Mouse (Mus musculus) limb, embryonic 12.5 days (tissue): ENCODE data around the gene B3gnt8. TPM values are rescaled to one million over a fixed set of nuclear protein-coding genes. Genes with fewer than 3 reads are reported as not detected.

Experiments used
- ATAC-seq: fragments of 200-750 bp; cut with Nextera tagmentation; 2 replicates; pipeline ENCODE4 v1.8.0; 2017; ENCODE audit warnings: low read depth, moderate TSS enrichment; ENCODE audit not compliant: insufficient number of reproducible peaks, insufficient read depth, low FRiP score, low TSS enrichment
- H3K27ac ChIP-seq: fragments of 300-500 bp; sonication (generic); 2 replicates; pipeline ENCODE4 v1.5.1; 2016; ENCODE audit warnings: mild to moderate bottlenecking, moderate library complexity
- H3K27me3 ChIP-seq: fragments of 300-500 bp; sonication (generic); 2 replicates; pipeline ENCODE4 v1.6.1; 2016; ENCODE audit warnings: mild to moderate bottlenecking, moderate library complexity
- H3K36me3 ChIP-seq: fragments of 300-500 bp; sonication (generic); 2 replicates; pipeline ENCODE4 v1.6.1; 2016; ENCODE audit warnings: mild to moderate bottlenecking, moderate library complexity
- H3K4me1 ChIP-seq: fragments of 300-500 bp; sonication (generic); replicated peaks from 2 replicates; pipeline ENCODE4 v1.6.1; 2016
- H3K4me2 ChIP-seq: fragments of 300-500 bp; sonication (generic); 2 replicates; pipeline ENCODE4 v1.6.1; 2016; ENCODE audit warnings: mild to moderate bottlenecking, moderate library complexity
- H3K4me3 ChIP-seq: fragments of 300-500 bp; sonication (generic); replicated peaks from 2 replicates; pipeline ENCODE4 v1.5.1; 2016; ENCODE audit warnings: mild to moderate bottlenecking
- H3K9ac ChIP-seq: fragments of 300-500 bp; sonication (generic); replicated peaks from 2 replicates; pipeline ENCODE4 v1.6.1; 2016; ENCODE audit warnings: mild to moderate bottlenecking, moderate library complexity
- H3K9me3 ChIP-seq: fragments of 300-500 bp; sonication (generic); 2 replicates; pipeline ENCODE4 v1.6.1; 2016; ENCODE audit warnings: mild to moderate bottlenecking, moderate library complexity
- WGBS: fragments of 180-500 bp; shearing (Covaris S2); methylation state at CpG from one replicate; pipeline ENCODE4 v1.1.7; 2016; 5-methylcytosine and 5-hydroxymethylcytosine counted together
- polyA plus RNA-seq: library from polyadenylated mRNA; unstranded; fragments of >200 nt; fragmentation: Nextera tagmentation; extraction: Ambion mirVana; gene quantifications from 2 replicates; pipeline ENCODE4 v1.2.1, GENCODE M21; 2016

Gene B3gnt8
- polyA plus RNA-seq, 1 experiment from 2014 or later: 2.8 TPM

- H3K27ac ChIP-seq: no peak overlapping the region
- no peak overlapping the region for H3K4me3 ChIP-seq
- H3K9me3 ChIP-seq: no peaks in the 10 kb centered on the region
- no peak for ATAC-seq
- H3K9ac ChIP-seq: no peak overlapping the region
- 75% methylated on average over 10 of the region's 10 CpGs for WGBS
- no peaks in the 10 kb centered on the region for H3K27me3 ChIP-seq
- peaks cover 18% of the 10 kb centered on the region for H3K36me3 ChIP-seq
- H3K4me1 ChIP-seq: no peaks in the 10 kb centered on the region
- no peak overlapping the region for H3K4me2 ChIP-seq
These were observed 17.7 kb downstream of the B3gnt8 start for GRCm38 (mm10) chr7:25644136-25644535.

GRCm38 (mm10) chr7:25644631-25645030 is 18.2 kb downstream of the B3gnt8 start:
- ATAC-seq: no peak
- Histone ChIP-seq H3K4me1 (no peaks in the 10 kb centered on the region), H3K27me3 (no peaks in the 10 kb centered on the region), H3K4me3 (no peak overlapping the region), H3K36me3 (peaks cover 13% of the 10 kb centered on the region), H3K4me2 (no peak overlapping the region), H3K9ac (no peak overlapping the region), H3K27ac (no peak overlapping the region), H3K9me3 (no peaks in the 10 kb centered on the region)
- WGBS: 83% methylated on average over 4 of the region's 4 CpGs

GRCm38 (mm10) chr7:25645074-25645473 is 18.6 kb downstream of the B3gnt8 start:
- 67% methylated on average over 14 of the region's 14 CpGs for WGBS
- Histone ChIP-seq H3K9me3 (no peaks in the 10 kb centered on the region), H3K4me2 (no peak overlapping the region), H3K4me1 (no peaks in the 10 kb centered on the region), H3K27me3 (no peaks in the 10 kb centered on the region), H3K4me3 (no peak overlapping the region), H3K9ac (no peak overlapping the region), H3K36me3 (peaks cover 9% of the 10 kb centered on the region), H3K27ac (no peak overlapping the region)
- no peak for ATAC-seq

- WGBS: 46% methylated on average over 5 of the region's 5 CpGs
- ATAC-seq: no peak
These were observed 21.2 kb downstream of the B3gnt8 start for GRCm38 (mm10) chr7:25647574-25648123.

GRCm38 (mm10) chr7:25649839-25650238 is 23.4 kb downstream of the B3gnt8 start:
- no peak overlapping the region for H3K27ac ChIP-seq
- H3K9ac ChIP-seq: no peak overlapping the region
- H3K36me3 ChIP-seq: peaks cover 10% of the 10 kb centered on the region; the same call in 1 of the 2 replicates
- no peak overlapping the region for H3K4me3 ChIP-seq
- H3K4me2 ChIP-seq: no peak overlapping the region
- 88% methylated on average over 5 of the region's 5 CpGs for WGBS
- no peak for ATAC-seq
- no peaks in the 10 kb centered on the region for H3K9me3 ChIP-seq
- no peaks in the 10 kb centered on the region for H3K27me3 ChIP-seq
- H3K4me1 ChIP-seq: no peaks in the 10 kb centered on the region

More at GRCm38 (mm10) chr7:25647574-25648123, 21.2 kb downstream of the B3gnt8 start:
- Histone ChIP-seq H3K4me3 (no peak overlapping the region), H3K36me3 (0 out of 2 replicates have a peak, but pooled peaks cover 5% of the 10 kb centered on the region), H3K9ac (no peak overlapping the region), H3K27me3 (no peaks in the 10 kb centered on the region), H3K9me3 (no peaks in the 10 kb centered on the region), H3K27ac (no peak overlapping the region), H3K4me1 (no peaks in the 10 kb centered on the region), H3K4me2 (no peak overlapping the region)

- Histone ChIP-seq H3K4me1 (no peaks in the 10 kb centered on the region), H3K9me3 (no peaks in the 10 kb centered on the region), H3K4me2 (no peak overlapping the region), H3K9ac (no peak overlapping the region), H3K27me3 (no peaks in the 10 kb centered on the region), H3K4me3 (no peak overlapping the region), H3K27ac (no peak overlapping the region), H3K36me3 (peaks cover 10% of the 10 kb centered on the region; the same call in 1 of the 2 replicates)
- ATAC-seq: no peak
- WGBS: 90% methylated on average over 8 of the region's 8 CpGs
These were observed 24.8 kb downstream of the B3gnt8 start for GRCm38 (mm10) chr7:25651281-25651680.

GRCm38 (mm10) chr7:25652244-25652759 is 25.8 kb downstream of the B3gnt8 start:
- Histone ChIP-seq H3K9me3 (no peaks in the 10 kb centered on the region), H3K36me3 (peaks cover 10% of the 10 kb centered on the region; the same call in 1 of the 2 replicates), H3K27me3 (no peaks in the 10 kb centered on the region), H3K9ac (no peak overlapping the region), H3K27ac (no peak overlapping the region), H3K4me3 (no peak overlapping the region), H3K4me1 (peaks cover 5% of the 10 kb centered on the region), H3K4me2 (no peak overlapping the region)
- no peak for ATAC-seq
- WGBS: 87% methylated on average over 12 of the region's 12 CpGs

GRCm38 (mm10) chr7:25655601-25656428 is 29.4 kb downstream of the B3gnt8 start:
- H3K4me2 ChIP-seq: no peak overlapping the region
- H3K9ac ChIP-seq: no peak overlapping the region
- H3K36me3 ChIP-seq: peaks cover 10% of the 10 kb centered on the region; the same call in 1 of the 2 replicates
- peaks cover 25% of the 10 kb centered on the region for H3K4me1 ChIP-seq
- H3K27ac ChIP-seq: no peak overlapping the region
- no peaks in the 10 kb centered on the region for H3K27me3 ChIP-seq
- WGBS: 75% methylated on average over 11 of the region's 11 CpGs
- no peaks in the 10 kb centered on the region for H3K9me3 ChIP-seq
- no peak overlapping the region for H3K4me3 ChIP-seq
- no peak for ATAC-seq

- H3K9ac ChIP-seq: peak overlapping the region; percentile 65
- no peak overlapping the region for H3K27ac ChIP-seq
- no peaks in the 10 kb centered on the region for H3K9me3 ChIP-seq
- H3K36me3 ChIP-seq: peaks cover 15% of the 10 kb centered on the region
- peaks cover 25% of the 10 kb centered on the region for H3K4me1 ChIP-seq
- peak overlapping the region; percentile 69 for H3K4me3 ChIP-seq
- H3K27me3 ChIP-seq: no peaks in the 10 kb centered on the region
- 42% methylated on average over 10 of the region's 10 CpGs for WGBS
- no peak for ATAC-seq
- peak overlapping the region; percentile 84 for H3K4me2 ChIP-seq
These were observed 31.3 kb downstream of the B3gnt8 start for GRCm38 (mm10) chr7:25657785-25658184.

- Histone ChIP-seq H3K27ac (peak within 1 kb of the TSS; percentile 70; the same call in 1 of the 2 replicates), H3K9me3 (no peaks in the 10 kb centered on the region), H3K36me3 (peaks cover 20% of the 10 kb centered on the region), H3K4me1 (peaks cover 25% of the 10 kb centered on the region), H3K27me3 (no peaks in the 10 kb centered on the region), H3K4me3 (peak within 1 kb of the TSS; percentile 69), H3K9ac (peak within 1 kb of the TSS; percentile 65), H3K4me2 (peak within 1 kb of the TSS; percentile 84)
- under 1% methylated on average over 50 of the region's 50 CpGs for WGBS
- ATAC-seq: peak; percentile 98
These were observed 32.4 kb downstream of the B3gnt8 start, which contains the start of the genes Bckdha and Exosc5 for GRCm38 (mm10) chr7:25658657-25659472. Bckdha (minus strand) TSS chr7:25658981. Exosc5 (plus strand) TSS chr7:25659164.

GRCm38 (mm10) chr7:25666381-25666780 is 39.9 kb downstream of the B3gnt8 start:
- no peaks in the 10 kb centered on the region for H3K27me3 ChIP-seq
- WGBS: 90% methylated on average over 8 of the region's 8 CpGs
- ATAC-seq: no peak
- no peak overlapping the region for H3K4me2 ChIP-seq
- H3K27ac ChIP-seq: no peak overlapping the region
- no peaks in the 10 kb centered on the region for H3K9me3 ChIP-seq
- H3K4me1 ChIP-seq: no peaks in the 10 kb centered on the region
- peaks cover 73% of the 10 kb centered on the region for H3K36me3 ChIP-seq
- H3K9ac ChIP-seq: no peak overlapping the region
- no peak overlapping the region for H3K4me3 ChIP-seq
